Mouse (Mus musculus) brain, embryonic 14.5 days (tissue): Measurements from ENCODE around the gene Usf1.

Experiments
- CTCF ChIP-seq: fragments of 200-500 bp; IDR thresholded peaks from 2 replicates; pipeline ENCODE4 v1.5.1; 2012; ENCODE audit warnings: inconsistent platforms, mild to moderate bottlenecking, moderate library complexity, borderline replicate concordance; ENCODE audit not compliant: insufficient read depth, insufficient read length; ENCODE audit errors: extremely low read depth
- POLR2A ChIP-seq: fragments of 200-500 bp; IDR thresholded peaks from 2 replicates; pipeline ENCODE4 v1.6.1; 2012; ENCODE audit warnings: mild to moderate bottlenecking, inconsistent platforms, borderline replicate concordance; ENCODE audit not compliant: poor library complexity, insufficient read depth, insufficient read length, severe bottlenecking; ENCODE audit errors: extremely low read depth

- TF ChIP-seq CTCF (no peak), POLR2A (no peak)
These were observed 11.5 kb downstream of the Usf1 start for GRCm38 (mm10) chr1:171422504-171423095.
